Mouse (Mus musculus): ENCODE measurements around the gene Ccdc12. TPM values are rescaled to one million over a fixed set of nuclear protein-coding genes. Genes with fewer than 3 reads are reported as not detected.
"Not testable (repeated sequence)": the region's sequence is repeated elsewhere in the genome, so short reads cannot be mapped to it uniquely, and the experiment has no call there.

Gene Ccdc12
- total RNA-seq, 4 experiments from 2014 or later, result 62.7 to 77.9 (median 68.5) TPM

DNA sequence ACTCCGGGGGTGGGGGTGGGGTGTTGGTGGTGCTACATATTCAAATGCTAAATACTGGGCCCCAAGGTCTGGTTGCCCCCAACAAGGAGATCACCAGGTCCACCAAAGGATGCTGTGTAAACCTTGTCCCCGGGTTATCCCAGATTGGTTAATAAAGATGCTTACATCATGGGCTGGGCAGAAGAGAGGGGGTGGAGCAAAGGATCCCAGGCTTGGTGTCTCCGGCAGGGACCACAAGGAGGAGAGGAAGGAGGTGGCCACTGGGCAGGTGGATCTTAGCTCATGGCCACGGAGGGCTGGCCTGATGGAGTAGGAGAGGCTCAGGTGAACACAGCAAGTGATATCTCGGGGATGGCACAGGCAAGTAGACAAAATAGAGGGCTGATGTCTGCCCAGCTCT lies 22.6 kb downstream of the Ccdc12 start:
- DNase-seq, result no peak

DNA sequence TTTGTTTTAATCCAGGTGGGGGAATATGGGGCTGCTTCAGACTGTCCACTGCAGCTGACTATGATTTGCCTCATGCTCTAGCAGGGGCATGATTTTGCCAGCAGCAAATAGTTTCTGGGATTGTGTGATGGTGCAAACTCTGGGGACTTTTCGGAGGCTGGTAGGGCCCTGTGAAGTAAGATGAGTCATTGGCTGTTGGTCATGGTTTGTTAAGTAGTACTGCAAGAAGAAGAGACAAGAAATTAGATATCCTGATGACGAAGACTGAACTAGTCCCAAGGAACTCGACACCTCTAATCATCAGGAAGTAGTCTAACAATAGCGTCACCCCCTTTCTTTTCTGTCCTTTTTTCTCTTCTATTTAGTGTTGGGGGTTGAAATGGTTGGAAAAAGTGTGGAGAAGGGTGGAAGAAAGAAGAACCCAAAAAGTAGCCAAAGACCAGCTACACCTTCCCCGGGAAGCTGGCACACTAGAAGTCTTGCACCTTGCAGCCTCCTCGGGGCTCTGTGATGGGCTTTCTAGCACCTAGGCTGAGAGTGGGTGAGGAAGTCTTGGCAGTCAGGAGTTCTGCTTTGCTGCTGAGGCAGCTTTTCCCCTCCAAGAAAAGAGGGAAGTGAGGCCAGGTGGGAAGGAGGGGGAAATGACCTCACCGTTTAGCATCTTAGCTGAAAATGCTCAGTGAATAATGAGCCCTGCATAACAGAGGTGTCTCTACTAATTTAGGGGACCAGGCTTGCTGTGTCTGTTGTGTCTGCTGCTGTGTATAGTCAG lies 24.6 kb downstream of the Ccdc12 start:
- DNase-seq, result no peak

- peak; percentile 52 for DNase-seq
Observed at GRCm38 (mm10) chr9:110681817-110682216, 25.5 kb downstream of the Ccdc12 start.

DNA sequence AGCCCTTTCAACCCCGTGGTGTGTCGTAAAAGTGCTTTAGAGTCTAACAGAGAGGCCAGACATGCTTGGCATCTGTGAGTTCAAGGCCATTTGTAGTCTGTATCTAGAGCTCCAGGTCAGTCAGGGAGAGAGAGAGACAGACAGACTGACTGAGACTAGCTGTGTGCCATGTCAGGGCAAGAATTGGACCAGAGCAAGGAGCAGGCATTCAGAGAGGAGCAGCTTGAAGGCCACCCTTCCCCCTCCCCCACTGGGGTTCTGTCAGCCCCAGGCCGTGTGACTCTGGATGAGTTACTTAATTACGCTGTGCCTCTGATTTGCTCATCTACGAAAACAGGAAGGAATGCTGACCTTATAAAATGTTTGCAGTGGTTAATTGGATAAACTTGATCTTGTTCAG lies 26.0 kb downstream of the Ccdc12 start:
- no peak for DNase-seq

- DNase-seq, result not testable (repeated sequence)
Observed at GRCm38 (mm10) chr9:110682697-110683096, 26.4 kb downstream of the Ccdc12 start.

DNA sequence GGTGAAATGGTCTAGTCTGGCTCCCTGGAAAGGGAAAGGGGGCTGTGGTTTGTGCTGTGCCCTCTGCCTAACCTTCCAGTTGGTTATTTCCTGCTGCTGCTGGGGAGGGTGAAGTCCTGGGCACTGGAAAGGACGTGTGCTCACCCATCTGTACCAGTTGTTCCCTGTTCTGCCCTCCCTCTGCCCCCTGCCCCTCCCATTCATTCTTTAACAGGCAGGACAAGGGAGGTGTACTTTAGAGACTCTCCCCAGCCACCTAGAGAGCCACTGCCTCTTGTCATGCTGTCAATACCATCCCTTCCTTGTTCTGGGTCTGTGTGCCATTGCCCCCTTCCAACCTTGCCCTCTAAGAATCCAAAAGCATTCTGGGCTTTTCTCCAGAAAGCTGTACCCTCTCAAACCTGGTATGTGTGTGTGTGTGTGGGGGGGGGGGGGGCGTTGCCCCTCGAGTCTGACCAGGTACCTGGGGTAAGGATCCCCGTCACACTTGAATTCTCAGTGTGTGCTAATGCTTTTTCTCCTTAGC lies 27.3 kb downstream of the Ccdc12 start:
- no peak for DNase-seq

DNA sequence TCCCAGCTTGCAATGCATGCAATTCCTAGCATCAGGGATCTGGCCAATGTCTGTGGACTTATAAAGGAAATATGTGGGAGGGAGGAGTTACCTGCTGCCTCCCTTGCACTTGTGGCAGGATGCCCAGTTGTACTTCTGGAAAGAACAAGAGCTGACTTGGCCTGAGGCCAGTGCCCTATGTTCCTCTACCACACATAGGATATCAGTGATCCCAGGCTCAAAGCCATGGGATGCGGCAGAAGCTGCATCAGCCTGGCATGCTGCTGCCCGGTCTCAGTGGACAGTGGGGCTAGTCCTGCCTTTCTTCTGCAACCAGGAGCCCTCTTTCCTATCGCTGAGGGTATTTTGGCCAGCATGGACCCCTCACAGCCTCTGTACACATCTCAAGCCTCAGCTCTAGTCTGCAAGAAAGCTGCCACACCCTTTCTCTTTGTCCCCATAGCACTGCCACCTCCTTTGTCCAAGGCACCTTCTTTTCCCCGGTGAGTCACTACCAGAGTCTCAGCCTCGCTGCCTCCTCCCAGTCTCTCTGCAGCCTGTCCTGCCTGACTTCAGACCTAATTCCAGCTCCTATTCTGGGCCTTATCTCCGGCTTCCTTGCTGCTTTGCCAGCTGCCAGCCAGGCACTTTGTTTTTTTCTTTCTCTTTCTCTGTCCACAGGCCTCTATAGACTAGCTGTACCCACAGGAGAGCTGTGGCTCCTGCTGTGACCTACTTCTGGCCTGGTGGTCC lies 28.0 kb downstream of the Ccdc12 start:
- peak; percentile 52 for DNase-seq

DNA sequence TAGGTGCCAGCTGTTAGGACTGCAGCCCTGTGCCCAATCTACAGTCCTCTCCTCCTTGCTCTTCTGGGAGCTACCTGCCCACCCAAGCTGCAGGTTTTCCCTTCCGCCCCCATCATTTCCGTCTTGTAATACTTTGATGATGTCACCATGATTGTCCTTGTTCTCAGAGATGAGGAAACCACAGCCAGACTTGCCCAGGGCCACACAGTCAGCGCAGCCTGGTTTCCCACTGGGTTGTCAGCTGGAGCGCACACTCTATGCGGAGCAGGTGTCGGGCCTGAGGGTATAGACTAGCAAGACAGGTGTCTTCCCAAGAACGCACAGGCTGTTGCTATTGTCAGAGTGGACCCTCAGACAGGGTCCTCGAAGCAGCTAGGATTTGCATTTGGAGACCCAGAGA lies 28.9 kb downstream of the Ccdc12 start:
- peak; percentile 70 for DNase-seq

- DNase-seq, result peak; percentile 62
Observed at GRCm38 (mm10) chr9:110685591-110685990, 29.3 kb downstream of the Ccdc12 start.

GRCm38 (mm10) chr9:110686472-110686871 lies 30.2 kb downstream of the Ccdc12 start:
- no peak for DNase-seq

DNA sequence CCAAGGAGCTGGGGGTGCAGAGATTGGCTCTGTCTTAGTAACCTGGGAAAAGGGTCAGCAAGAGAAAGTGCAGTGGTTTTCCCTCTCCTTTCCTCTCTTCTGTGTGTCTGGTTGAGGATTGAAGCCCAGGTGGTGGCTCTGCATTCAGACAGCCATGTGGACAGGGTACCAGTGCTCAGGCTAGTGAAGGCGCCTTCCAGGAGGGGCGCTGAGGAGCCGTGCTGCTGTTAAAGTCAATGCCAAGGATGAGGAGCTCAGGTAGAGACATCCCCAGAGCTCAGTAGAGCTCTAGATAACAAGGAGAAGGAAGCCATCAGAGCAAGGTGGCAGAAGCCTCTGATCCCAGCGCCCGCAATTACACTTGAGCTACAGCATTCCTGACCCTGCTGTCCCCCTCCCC lies 30.8 kb downstream of the Ccdc12 start:
- no peak for DNase-seq

DNA sequence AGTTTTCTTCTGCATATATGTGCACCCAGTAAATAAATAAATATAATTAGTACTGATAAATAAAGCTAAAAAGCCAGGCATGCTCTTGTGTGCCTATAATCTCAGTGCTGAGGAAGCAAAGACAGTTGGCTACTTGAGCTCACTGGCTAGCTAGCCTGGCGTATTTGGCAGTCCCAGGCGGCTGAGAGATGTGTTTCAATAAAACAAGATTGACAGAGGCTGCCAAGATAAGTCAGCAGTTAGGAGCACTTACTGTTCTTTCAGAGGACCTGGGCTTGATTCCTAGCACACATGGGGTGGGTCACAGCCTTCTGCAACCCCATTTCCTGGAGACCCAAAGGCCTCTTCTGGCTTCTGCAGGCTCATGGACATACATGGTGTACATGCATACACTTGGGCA lies 31.5 kb downstream of the Ccdc12 start:
- DNase-seq, result no peak

DNA sequence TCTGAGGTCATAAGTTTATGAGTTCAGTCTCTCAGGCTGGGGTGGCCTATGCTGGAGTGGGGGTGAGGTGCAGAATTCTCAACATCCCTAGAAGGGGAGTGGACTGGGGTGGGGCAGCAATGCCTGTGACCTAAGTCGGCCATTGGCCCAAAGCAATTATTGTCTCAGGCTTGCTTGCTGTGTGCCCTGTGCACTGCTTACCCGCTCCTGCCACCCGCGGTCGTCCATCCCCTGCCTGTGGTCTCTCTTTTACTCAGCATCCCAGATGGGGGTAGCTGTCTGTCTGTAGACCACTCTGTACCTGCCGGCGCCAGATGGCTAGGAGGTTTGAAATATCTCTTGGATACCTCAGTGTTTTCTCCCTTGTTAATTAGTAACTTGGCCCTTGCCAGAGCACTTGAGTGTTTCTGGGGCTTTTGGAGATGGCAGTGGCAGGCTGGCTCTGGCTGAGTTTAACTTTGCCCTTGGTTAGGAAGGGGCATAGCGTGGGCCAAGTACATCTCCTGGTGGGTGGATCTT lies 33.0 kb downstream of the Ccdc12 start:
- no peak for DNase-seq

DNA sequence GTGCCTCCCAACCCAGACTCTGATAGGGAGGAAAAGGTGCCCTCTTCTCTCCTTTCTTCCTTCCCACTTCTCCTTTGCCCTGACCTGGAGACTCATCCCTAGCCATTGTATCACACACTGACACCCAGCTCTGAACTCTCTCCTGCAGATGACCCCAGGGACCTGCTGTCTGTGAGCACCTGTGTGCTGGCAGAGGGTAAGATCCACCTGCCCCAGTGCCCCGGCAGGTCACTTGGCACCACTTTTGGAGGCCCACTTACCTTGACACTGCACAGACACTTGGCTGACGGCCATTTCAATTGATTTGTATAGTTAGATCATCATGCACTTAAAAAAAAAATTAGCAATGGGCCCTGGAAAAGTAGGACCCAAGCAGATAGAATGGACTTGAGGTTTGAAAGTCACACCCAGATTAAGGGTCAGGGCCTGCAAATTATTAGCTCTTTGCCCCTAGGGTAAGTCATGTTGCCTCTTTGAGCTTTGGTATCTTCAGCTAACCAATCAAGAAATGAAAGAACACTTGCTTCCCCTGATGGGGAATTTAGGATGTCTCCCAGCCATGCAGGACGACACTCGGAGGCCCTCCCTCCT lies 39.0 kb downstream of the Ccdc12 start:
- no peak for DNase-seq

- DNase-seq, result no peak
Observed at GRCm38 (mm10) chr9:110696427-110696826, 40.1 kb downstream of the Ccdc12 start.

GRCm38 (mm10) chr9:110697465-110697864 lies 41.2 kb downstream of the Ccdc12 start:
- no peak for DNase-seq

- no peak for DNase-seq
Observed at GRCm38 (mm10) chr9:110699574-110699973, 43.3 kb downstream of the Ccdc12 start.

DNA sequence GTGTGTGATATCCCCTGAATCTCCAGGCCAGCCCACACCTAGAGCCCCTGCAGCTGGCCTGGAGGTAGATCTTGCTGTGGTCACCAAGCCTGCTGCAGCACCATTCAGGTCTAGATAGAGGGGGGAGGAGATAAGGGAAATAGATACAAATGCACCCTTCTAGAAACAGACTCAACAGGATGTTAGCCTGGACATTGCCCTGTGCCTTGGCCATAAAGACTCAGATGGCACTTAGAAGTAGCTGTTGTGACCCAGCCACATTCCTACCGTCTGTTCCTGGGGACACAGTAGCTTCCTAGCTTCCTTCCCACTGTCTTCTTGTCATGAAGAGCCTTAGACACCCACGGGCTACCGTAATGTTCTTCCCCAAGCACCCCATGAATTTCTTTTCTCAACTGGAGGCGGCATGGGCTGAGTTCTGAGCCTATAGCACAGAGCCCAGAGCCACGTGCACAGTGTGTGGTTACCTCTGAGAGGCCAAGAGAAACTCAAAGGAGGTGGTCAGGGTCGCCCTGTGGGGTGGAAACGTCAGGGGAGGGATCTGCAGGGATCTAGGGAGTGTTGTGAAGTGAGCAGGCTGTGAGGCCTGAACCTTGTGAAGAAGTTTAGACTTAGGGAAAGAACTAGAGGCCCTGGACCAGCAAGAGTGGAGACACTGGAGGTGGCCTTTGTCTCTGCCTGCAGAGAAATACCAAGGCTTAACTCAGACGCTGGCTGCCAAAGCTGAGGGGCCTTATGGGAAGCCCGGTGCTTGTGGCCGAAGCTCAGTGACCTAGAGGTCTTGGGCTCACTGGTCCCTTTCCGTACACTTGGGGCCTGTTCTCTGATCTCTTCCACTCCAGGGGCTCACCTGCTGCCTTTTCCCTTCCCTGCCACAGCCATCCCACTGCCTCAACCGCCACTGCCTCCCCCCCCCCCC lies 45.1 kb downstream of the Ccdc12 start:
- DNase-seq, result no peak

GRCm38 (mm10) chr9:110702848-110703247 lies 46.5 kb downstream of the Ccdc12 start:
- DNase-seq, result no peak

- DNase-seq, result no peak
Observed at GRCm38 (mm10) chr9:110703951-110704350, 47.6 kb downstream of the Ccdc12 start.

GRCm38 (mm10) chr9:110706784-110707183 lies 50.5 kb downstream of the Ccdc12 start:
- DNase-seq, result no peak

All from adrenal gland, adult 8-10 months (tissue).